Mouse (Mus musculus) ES-E14 (cell line): Measurements from ENCODE around the gene Olfr1013. TPM values are rescaled to one million over a fixed set of nuclear protein-coding genes. Genes with fewer than 3 reads are reported as not detected.

Source experiments
- DNase-seq: peaks from one replicate; pipeline ENCODE4 v3.0.0-alpha.2; 2013; ENCODE audit warnings: low read depth, low spot score
- H3K27ac ChIP-seq: 2 replicates; pipeline ENCODE4 v1.5.1; 2012; ENCODE audit warnings: low read depth, mild to moderate bottlenecking, low read length, moderate library complexity, mixed read lengths; ENCODE audit not compliant: poor library complexity, insufficient read depth, severe bottlenecking
- H3K36me3 ChIP-seq: 2 replicates; pipeline ENCODE4 v1.6.1; 2012; ENCODE audit warnings: mild to moderate bottlenecking, low read length, moderate library complexity, mixed read lengths; ENCODE audit not compliant: control insufficient read depth, poor library complexity, insufficient read depth, severe bottlenecking
- H3K4me1 ChIP-seq, 2 experiments: fragments of 150-350 bp in 1 of 2; sonication (generic) in 1 of 2; 2 replicates each; pipeline ENCODE4 v1.6.1; 2012; ENCODE audit warnings: low read length in 2 of 2, mild to moderate bottlenecking in 1 of 2, mixed read lengths in 1 of 2; ENCODE audit not compliant: control insufficient read depth in 2 of 2, insufficient read depth in 2 of 2, poor library complexity in 1 of 2
- H3K4me3 ChIP-seq, 2 experiments: fragments of 150-350 bp in 1 of 2; sonication (generic) in 1 of 2; 2 replicates each; pipeline ENCODE4 v1.5.1; 2012; ENCODE audit warnings: low read length in 2 of 2, low read depth in 1 of 2, mild to moderate bottlenecking in 1 of 2, mixed read lengths in 1 of 2; ENCODE audit not compliant: insufficient read depth in 1 of 2, poor library complexity in 1 of 2, severe bottlenecking in 1 of 2
- H3K9ac ChIP-seq: 2 replicates; pipeline ENCODE4 v1.6.1; 2012; ENCODE audit warnings: low read depth, mild to moderate bottlenecking, low read length, mixed read lengths; ENCODE audit not compliant: poor library complexity, insufficient read depth, severe bottlenecking
- H3K9me3 ChIP-seq: fragments of 150-350 bp; sonication (generic); 2 replicates; pipeline ENCODE4 v1.6.1; 2012; ENCODE audit warnings: low read depth, mild to moderate bottlenecking, low read length; ENCODE audit not compliant: control insufficient read depth, insufficient read depth
- CHD2 ChIP-seq: IDR thresholded peaks from 2 replicates; pipeline ENCODE4 v1.6.1; 2014; ENCODE audit warnings: mild to moderate bottlenecking, low read depth, low read length, inconsistent platforms
- HCFC1 ChIP-seq: IDR thresholded peaks from 2 replicates; pipeline ENCODE4 v1.6.1; 2012; ENCODE audit warnings: low read length, inconsistent platforms, borderline replicate concordance; ENCODE audit not compliant: insufficient read depth
- MAFK ChIP-seq: IDR thresholded peaks from 2 replicates; pipeline ENCODE4 v1.6.1; 2014; ENCODE audit warnings: mild to moderate bottlenecking, low read depth, low read length, inconsistent platforms; ENCODE audit not compliant: insufficient read depth
- ZC3H11A ChIP-seq: IDR thresholded peaks from 2 replicates; pipeline ENCODE4 v1.6.1; 2012; ENCODE audit warnings: low read depth, mild to moderate bottlenecking, inconsistent platforms, low read length, borderline replicate concordance
- ZNF384 ChIP-seq: IDR thresholded peaks from 2 replicates; pipeline ENCODE4 v1.6.1; 2012; ENCODE audit warnings: low read depth, low read length, inconsistent platforms
- in situ Hi-C, 2 experiments: fragments of 600-800 bp; cut with MboI; formaldehyde crosslinking; loops; one replicate each; pipeline ENCODE4 v1.15.1; 2025; ENCODE audit warnings: low sequenced_read_pairs in 2 of 2, inconsistent platforms in 1 of 2; ENCODE audit not compliant: unreplicated experiment in 2 of 2
- total RNA-seq: library from RNA; depleted of rRNA; stranded (reverse); fragments of 300-350 nt; gene quantifications from 2 replicates; pipeline ENCODE4 v1.2.3, GENCODE M21; 2012; rRNA removed

The Olfr1013 gene
- total RNA-seq, 1 experiment = not detected

DNA sequence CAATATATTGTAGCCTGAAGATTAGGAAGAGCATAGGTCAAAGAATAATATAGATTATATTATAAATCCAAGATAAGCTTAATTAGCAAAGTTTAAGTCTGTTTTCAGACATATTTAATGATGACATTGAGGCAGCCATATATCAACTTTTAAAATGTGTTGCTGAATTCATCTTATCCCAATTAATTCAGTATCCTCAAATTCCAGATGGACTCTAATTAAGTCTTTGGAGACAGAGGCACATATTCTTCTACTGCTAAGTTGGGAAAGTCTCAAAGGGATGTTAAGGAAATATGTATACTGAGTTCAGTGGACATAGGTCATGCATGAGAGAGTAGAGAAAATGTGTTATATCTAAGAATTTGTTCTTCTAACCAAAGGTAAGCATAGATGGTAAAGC, 14.8 kb downstream of the Olfr1013 start, which contains the start of gene Olfr1015:
Olfr1015 (plus strand) TSS at position 301 of the 400 bp plus-strand sequence.
- DNase-seq = no peak
- Histone ChIP-seq H3K4me1 (no peaks in the 10 kb centered on the region), H3K9ac (no peak within 1 kb of the TSS), H3K9me3 (no peaks in the 10 kb centered on the region), H3K27ac (no peak within 1 kb of the TSS), H3K36me3 (no peaks in the 10 kb centered on the region), H3K4me3 (no peak within 1 kb of the TSS)
- in situ Hi-C loops = no loop called here
- TF ChIP-seq MAFK (no peak), ZC3H11A (no peak), ZNF384 (no peak), HCFC1 (no peak), CHD2 (no peak)

DNA sequence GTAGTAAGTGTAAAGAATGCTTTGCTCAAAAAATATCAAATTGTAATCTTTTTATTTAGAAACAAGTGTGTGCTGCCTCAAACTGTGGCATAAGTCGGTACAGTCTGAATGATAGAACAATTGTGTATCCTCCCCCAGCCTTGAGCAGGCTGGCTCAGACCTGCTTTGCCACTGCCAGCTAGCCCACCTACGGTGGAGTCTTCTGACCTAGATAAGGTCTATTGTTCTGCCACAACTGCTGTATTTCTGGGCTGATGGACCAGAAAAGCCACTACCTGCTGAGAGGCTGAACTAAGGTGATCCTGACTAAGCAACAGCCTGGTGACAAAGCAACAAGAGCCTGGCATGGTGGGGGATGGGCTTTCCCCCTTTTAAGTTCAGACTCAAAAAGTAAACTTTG, 25.4 kb downstream of the Olfr1013 start:
- no peaks in the 10 kb centered on the region for H3K4me1 ChIP-seq
- H3K9me3 ChIP-seq = no peaks in the 10 kb centered on the region
- H3K27ac ChIP-seq = no peak overlapping the region
- H3K36me3 ChIP-seq = no peaks in the 10 kb centered on the region
- no peak overlapping the region for H3K9ac ChIP-seq
- TF ChIP-seq MAFK (no peak), ZNF384 (no peak), HCFC1 (no peak), CHD2 (no peak), ZC3H11A (no peak)
- in situ Hi-C loops = no loop called here
- no peak for DNase-seq
- no peak overlapping the region for H3K4me3 ChIP-seq

DNA sequence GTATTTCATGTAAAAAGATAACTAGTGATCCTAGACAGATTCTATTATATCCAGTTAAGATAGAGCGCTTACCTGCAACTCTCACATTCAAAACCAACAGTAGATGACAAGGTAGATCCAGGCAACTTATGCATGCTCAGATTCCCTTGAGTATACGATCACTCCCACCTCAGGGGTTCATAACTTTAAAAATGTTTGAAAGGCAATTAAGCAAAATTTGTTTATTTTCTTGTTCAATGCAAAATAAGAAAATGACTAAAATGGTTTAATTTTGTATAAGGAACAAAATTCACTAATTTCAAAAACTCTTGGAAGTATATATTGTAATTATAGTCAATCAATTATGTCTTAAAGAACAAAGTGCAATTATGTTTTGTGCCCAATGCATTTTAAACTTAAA, 35.5 kb downstream of the Olfr1013 start, which contains the start of gene Olfr1016:
Olfr1016 (minus strand) TSS at position 101 of the 400 bp plus-strand sequence.
- Histone ChIP-seq H3K27ac (no peak within 1 kb of the TSS), H3K9ac (no peak within 1 kb of the TSS), H3K4me1 (no peaks in the 10 kb centered on the region), H3K4me3 (no peak within 1 kb of the TSS), H3K36me3 (no peaks in the 10 kb centered on the region), H3K9me3 (no peaks in the 10 kb centered on the region)
- DNase-seq = no peak
- no peak for TF ChIP-seq MAFK
- no peak for TF ChIP-seq ZNF384
- no peak for TF ChIP-seq ZC3H11A
- TF ChIP-seq CHD2 = no peak
- no peak for TF ChIP-seq HCFC1
- in situ Hi-C loops = no loop called here

GRCm38 (mm10) chr2:85804501-85804900, 37.6 kb downstream of the Olfr1013 start:
- no peaks in the 10 kb centered on the region for H3K36me3 ChIP-seq
- no peaks in the 10 kb centered on the region for H3K4me1 ChIP-seq
- H3K27ac ChIP-seq = no peak overlapping the region
- H3K9ac ChIP-seq = no peak overlapping the region
- in situ Hi-C loops = no loop called here
- TF ChIP-seq CHD2 = no peak
- no peak for TF ChIP-seq ZNF384
- no peak for TF ChIP-seq MAFK
- no peak for TF ChIP-seq ZC3H11A
- TF ChIP-seq HCFC1 = no peak
- DNase-seq = no peak
- H3K4me3 ChIP-seq = no peak overlapping the region
- no peaks in the 10 kb centered on the region for H3K9me3 ChIP-seq

DNA sequence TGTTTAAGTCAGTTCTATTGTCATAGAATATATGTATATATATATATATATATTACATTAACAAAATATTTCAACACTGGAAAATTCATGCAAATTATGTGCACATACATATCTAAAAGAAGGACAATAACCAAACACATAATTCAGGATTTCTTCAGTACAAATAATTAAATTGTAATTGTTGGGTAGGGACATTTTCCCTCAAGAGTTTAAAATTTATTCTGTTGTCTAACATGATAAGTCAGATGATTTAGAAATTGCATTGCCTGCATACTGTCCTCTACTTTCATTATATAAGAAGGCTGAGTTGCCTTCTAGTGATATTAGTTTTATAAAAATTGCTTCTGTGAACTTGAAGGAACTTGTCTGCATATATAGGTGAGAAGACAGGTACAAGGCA, 51.3 kb downstream of the Olfr1013 start, which contains the start of gene Olfr1018:
Olfr1018 (plus strand) TSS at position 301 of the 400 bp plus-strand sequence.
- H3K9ac ChIP-seq = no peak within 1 kb of the TSS
- no peak within 1 kb of the TSS for H3K4me3 ChIP-seq
- TF ChIP-seq MAFK (no peak), ZNF384 (no peak), ZC3H11A (no peak), CHD2 (no peak), HCFC1 (no peak)
- in situ Hi-C loops = no loop called here
- H3K36me3 ChIP-seq = no peaks in the 10 kb centered on the region
- no peak for DNase-seq
- H3K4me1 ChIP-seq = no peaks in the 10 kb centered on the region
- H3K27ac ChIP-seq = no peak within 1 kb of the TSS
- H3K9me3 ChIP-seq = no peaks in the 10 kb centered on the region

Other genes with a start within 250 kb of the Olfr1013 start
- not detected in 2 replicates for gene 4833423E24Rik, start 248.1 kb upstream of the Olfr1013 start, total RNA-seq
- gene Olfr996, start 187.9 kb upstream of the Olfr1013 start, total RNA-seq = not detected in 2 replicates
- gene Olfr998, start 178.2 kb upstream of the Olfr1013 start, total RNA-seq = not detected in 2 replicates
- not detected in 2 replicates for gene Olfr1000, start 155.2 kb upstream of the Olfr1013 start, total RNA-seq
- not detected in 2 replicates for gene Olfr1002, start 116.4 kb upstream of the Olfr1013 start, total RNA-seq
- not detected in 2 replicates for gene Olfr154, start 102.6 kb upstream of the Olfr1013 start, total RNA-seq
- not detected in 2 replicates for gene Olfr1006, start 88.3 kb upstream of the Olfr1013 start, total RNA-seq
- not detected in 2 replicates for gene Olfr1008, start 77.7 kb upstream of the Olfr1013 start, total RNA-seq
- gene Olfr1009, start 51.7 kb upstream of the Olfr1013 start, total RNA-seq = not detected in 2 replicates
- gene Olfr1012, start 4.3 kb upstream of the Olfr1013 start, total RNA-seq = not detected in 2 replicates
- not detected in 2 replicates for gene Olfr1014, start 5.6 kb downstream of the Olfr1013 start, total RNA-seq
- gene Olfr1015, start 14.9 kb downstream of the Olfr1013 start, total RNA-seq = not detected in 2 replicates
- not detected in 2 replicates for gene Olfr1016, start 35.4 kb downstream of the Olfr1013 start, total RNA-seq
- not detected in 2 replicates for gene Olfr1018, start 51.4 kb downstream of the Olfr1013 start, total RNA-seq
- not detected in 2 replicates for gene Olfr1019, start 78.4 kb downstream of the Olfr1013 start, total RNA-seq
- gene Olfr1020, start 79.9 kb downstream of the Olfr1013 start, total RNA-seq = not detected in 2 replicates
- gene Olfr1022, start 101.5 kb downstream of the Olfr1013 start, total RNA-seq = not detected in 2 replicates
- not detected in 2 replicates for gene Olfr1023, start 118.5 kb downstream of the Olfr1013 start, total RNA-seq
- gene Olfr1024, start 138.0 kb downstream of the Olfr1013 start, total RNA-seq = not detected in 2 replicates
- gene Olfr1025-ps1, start 148.1 kb downstream of the Olfr1013 start, total RNA-seq = not detected in 2 replicates
- not detected in 2 replicates for gene Olfr1026, start 154.5 kb downstream of the Olfr1013 start, total RNA-seq
- gene Olfr1028, start 183.3 kb downstream of the Olfr1013 start, total RNA-seq = not detected in 2 replicates
- not detected in 2 replicates for gene Olfr1029, start 206.8 kb downstream of the Olfr1013 start, total RNA-seq
- not detected in 2 replicates for gene Olfr1030, start 212.2 kb downstream of the Olfr1013 start, total RNA-seq
- not detected in 2 replicates for gene Olfr1031, start 223.2 kb downstream of the Olfr1013 start, total RNA-seq
- gene Olfr1032, start 238.4 kb downstream of the Olfr1013 start, total RNA-seq = not detected in 2 replicates